In the genomic region with DNA sequence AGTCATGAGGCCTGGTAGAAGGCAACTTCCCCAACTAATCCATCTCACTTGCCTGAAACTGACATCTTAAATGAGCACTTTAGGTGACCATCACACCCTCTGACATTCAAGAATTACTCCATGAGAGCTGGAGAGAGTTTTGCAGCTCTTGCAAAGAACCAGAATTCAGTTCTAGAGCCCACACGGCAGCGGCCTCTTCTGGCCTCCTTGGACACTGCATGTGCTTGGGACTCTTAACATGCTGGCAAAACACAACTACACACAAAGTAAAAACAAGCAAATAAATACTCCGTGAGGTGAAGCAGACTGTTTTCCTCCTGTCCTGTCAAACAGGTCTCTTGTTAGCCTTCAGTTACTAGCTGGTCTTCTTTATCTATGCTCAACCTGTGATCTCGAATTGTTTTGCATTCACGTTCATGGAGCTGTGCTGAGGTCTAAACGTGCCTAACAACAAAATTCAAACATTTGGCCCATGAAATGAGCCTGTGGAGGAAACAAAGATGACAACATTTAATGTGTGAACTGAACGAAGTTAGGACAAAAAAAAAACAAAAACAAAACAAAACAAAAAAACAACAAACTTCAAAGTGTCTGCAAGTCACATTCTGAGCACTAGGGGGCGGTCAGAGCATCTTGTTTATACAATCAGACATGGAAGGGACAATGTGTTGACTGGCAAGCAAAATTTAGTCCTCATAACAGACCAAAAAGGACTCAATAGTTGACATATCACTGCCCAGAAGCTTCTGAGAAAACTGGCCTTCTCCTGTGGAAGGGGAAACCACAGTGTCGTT, we compare ENCODE assay signal across 8 mouse cellular contexts. TPM values are rescaled to one million over a fixed set of nuclear protein-coding genes. Genes with fewer than 3 reads are reported as not detected.
DNase-seq lines count a peak whose midpoint lies in the region; ATAC-seq and TF ChIP-seq lines count a peak whose summit lies in the region.
"Not testable (repeated sequence)": the region's sequence is repeated elsewhere in the genome, so short reads cannot be mapped to it uniquely, and the experiment has no call there.
"Had no signal": no experiment of that assay in that cellular context is flagged by ENCODE, and none has a peak within 500 bp of the region (broad histone marks: within the 10 kb centered on the region; RNA-seq: fewer than 3 reads in every experiment).

No protein-coding gene starts in this region.

- ATAC-seq in hindbrain, postnatal 0 days: 0 out of 2 replicates have a peak, but pooled peaks have one; percentile 38

- H3K4me2 ChIP-seq in hindbrain, postnatal 0 days (ENCODE audit: low read depth, low read length): not testable (repeated sequence)

- DNase-seq in T-cell, adult 2 months (ENCODE audit: low spot score): peak; percentile 6
- DNase-seq in cerebellum, adult 8-10 months: peak; percentile 39
- DNase-seq in forelimb bud, embryonic 11.5 days (ENCODE audit: low read depth, low spot score): peak; percentile 26
- DNase-seq in hindbrain, postnatal 0 days (ENCODE audit: low spot score): peak; percentile 69
- DNase-seq in left cerebral cortex, postnatal 14 days (ENCODE audit: low spot score in 2 of 2): peak; percentile 10 to 11
- peak; percentile 13 for DNase-seq in right cerebral cortex, postnatal 14 days

- not testable (repeated sequence) for H3K36me3 ChIP-seq in hindbrain, postnatal 0 days (ENCODE audit: insufficient read depth, low read length); macrophage (ENCODE audit: inconsistent target)

- not testable (repeated sequence) for H3K79me2 ChIP-seq in macrophage (ENCODE audit: inconsistent target)

- WGBS in hindbrain, postnatal 0 days: 39% methylated on average over 9 of the region's 9 CpGs
- 10% methylated on average over 9 of the region's 9 CpGs for WGBS in macrophage (ENCODE audit: missing documents)

- not testable (repeated sequence) for H3K4me3 ChIP-seq in hindbrain, postnatal 0 days (ENCODE audit: low read length)
- H3K4me3 ChIP-seq in macrophage (ENCODE audit: inconsistent target): peak overlapping the region; percentile 25; the same call in 1 of the 2 replicates

- H3K27ac ChIP-seq in hindbrain, postnatal 0 days; macrophage: not testable (repeated sequence)

- not testable (repeated sequence) for H3K4me1 ChIP-seq in hindbrain, postnatal 0 days (ENCODE audit: insufficient read depth, low read length)

- intact Hi-C loops in left cerebral cortex, postnatal 14 days (cut with DNase I): loop anchor here (10.0 kb wide), 1 partner anchor 219 kb away; no protein-coding TSS in a partner anchor

- H3K27me3 ChIP-seq in hindbrain, postnatal 0 days (ENCODE audit: insufficient read depth, low read length): not testable (repeated sequence)

- not testable (repeated sequence) for H3K9me3 ChIP-seq in hindbrain, postnatal 0 days (ENCODE audit: low read length)

- not testable (repeated sequence) for H3K9ac ChIP-seq in hindbrain, postnatal 0 days (replicated peaks; ENCODE audit: low read length)

- peak; percentile 69 for TF ChIP-seq CTCF in hindbrain, postnatal 0 days (IDR thresholded peaks at IDR 0.05; ENCODE audit: low read depth)

RNA-seq across cellular contexts. Expression of gene Gsdmc4, which starts 16.3 kb away (rescaled TPM):
- total RNA-seq in hindbrain, postnatal 0 days (2014; rRNA removed): not detected in 2 replicates
- polyA plus RNA-seq in hindbrain, postnatal 0 days (2015; fragmentation: Nextera tagmentation; extraction: Ambion mirVana): not detected in 2 replicates
- under 1 TPM in 1 of 2 experiments, not detected in 1; 0.18 TPM for total RNA-seq in left cerebral cortex, postnatal 14 days (2021)
- under 1 TPM in 4 of 26 experiments, not detected in 22; 0.40 to 0.55 (median 0.46) TPM for total RNA-seq in macrophage (2018; cell fraction: chromatin; rRNA removed)
- under 1 TPM in 20 of 26 experiments, not detected in 6; 0.05 to 0.26 (median 0.13) TPM for total RNA-seq in macrophage (2018; cell fraction: cytosol; rRNA removed)
- total RNA-seq in macrophage (2018; cell fraction: nucleus; rRNA removed): under 1 TPM in 9 of 26 experiments, not detected in 17; 0.22 to 0.70 (median 0.35) TPM
- not detected in 3 replicates for polyA plus RNA-seq in macrophage (2018)
- polyA plus RNA-seq: forebrain, embryonic 16.5 days had no signal

RNA-seq across cellular contexts. Expression of gene Gsdmc3, which starts 17.4 kb away (rescaled TPM):
- not detected in 2 replicates for total RNA-seq in hindbrain, postnatal 0 days (2014; rRNA removed)
- not detected in 2 replicates for polyA plus RNA-seq in hindbrain, postnatal 0 days (2015; fragmentation: Nextera tagmentation; extraction: Ambion mirVana)
- total RNA-seq in left cerebral cortex, postnatal 14 days (2021): not detected
- not detected for total RNA-seq in macrophage (2018; cell fraction: chromatin; rRNA removed)
- not detected for total RNA-seq in macrophage (2018; cell fraction: cytosol; rRNA removed)
- total RNA-seq in macrophage (2018; cell fraction: nucleus; rRNA removed): not detected
- not detected in 3 replicates for polyA plus RNA-seq in macrophage (2018)
- polyA plus RNA-seq: forebrain, embryonic 16.5 days had no signal

RNA-seq across cellular contexts. Expression of gene Gsdmc2, which starts 50.8 kb away (rescaled TPM):
- not detected in 2 replicates for total RNA-seq in hindbrain, postnatal 0 days (2014; rRNA removed)
- polyA plus RNA-seq in hindbrain, postnatal 0 days (2015; fragmentation: Nextera tagmentation; extraction: Ambion mirVana): 0.15 TPM in 1 of 2 replicates, not detected in the other
- not detected for total RNA-seq in left cerebral cortex, postnatal 14 days (2021)
- total RNA-seq in macrophage (2018; cell fraction: chromatin; rRNA removed): not detected
- total RNA-seq in macrophage (2018; cell fraction: cytosol; rRNA removed): not detected
- not detected for total RNA-seq in macrophage (2018; cell fraction: nucleus; rRNA removed)
- not detected in 3 replicates for polyA plus RNA-seq in macrophage (2018)
- polyA plus RNA-seq: forebrain, embryonic 16.5 days had no signal

Comparison
In these comparisons a context has a peak if more than half of its experiments do, and no peak if none do; other contexts are left out.
1. DNase-seq: peak in every context shown above with its lines; median percentile 69 in hindbrain, postnatal 0 days; 39 in cerebellum, adult 8-10 months; 26 in forelimb bud, embryonic 11.5 days; 13 in right cerebral cortex, postnatal 14 days; 10 in left cerebral cortex, postnatal 14 days; 6 in T-cell, adult 2 months.